Mouse (Mus musculus): ENCODE results near the gene Nle1.

Nle1 gene

DNA sequence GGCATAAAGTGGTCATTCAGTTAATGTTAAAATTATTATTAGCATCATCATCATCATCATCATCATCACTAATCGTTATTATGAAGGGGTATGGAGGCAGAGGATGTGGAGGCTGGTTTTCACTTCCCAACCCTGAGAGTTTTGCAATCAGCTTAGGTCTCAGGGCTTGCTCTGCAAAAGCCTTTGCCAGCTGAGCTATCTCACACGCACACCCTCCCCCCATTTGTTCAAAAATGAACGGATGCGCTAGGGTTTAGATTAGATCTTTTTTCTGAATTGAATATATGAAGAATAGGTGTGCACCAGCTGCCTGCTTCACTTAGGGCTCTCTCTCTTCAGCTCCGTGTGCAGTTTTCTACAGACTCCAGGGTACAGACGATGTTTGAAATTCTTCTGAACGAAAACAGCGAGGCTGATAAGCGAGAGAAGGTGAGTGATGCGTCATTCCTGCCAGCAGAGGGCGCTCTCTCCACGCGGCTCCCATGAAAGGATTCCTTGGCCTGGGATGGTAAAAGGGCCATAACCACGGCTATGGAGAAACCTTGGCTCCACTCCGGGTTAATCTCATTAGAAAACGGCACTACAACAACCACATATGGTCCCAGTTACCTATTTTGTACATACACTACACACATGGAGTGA, 6.6 kb upstream of the Nle1 start:
- WGBS: 7% methylated on average over 16 of the region's 16 CpGs

DNA sequence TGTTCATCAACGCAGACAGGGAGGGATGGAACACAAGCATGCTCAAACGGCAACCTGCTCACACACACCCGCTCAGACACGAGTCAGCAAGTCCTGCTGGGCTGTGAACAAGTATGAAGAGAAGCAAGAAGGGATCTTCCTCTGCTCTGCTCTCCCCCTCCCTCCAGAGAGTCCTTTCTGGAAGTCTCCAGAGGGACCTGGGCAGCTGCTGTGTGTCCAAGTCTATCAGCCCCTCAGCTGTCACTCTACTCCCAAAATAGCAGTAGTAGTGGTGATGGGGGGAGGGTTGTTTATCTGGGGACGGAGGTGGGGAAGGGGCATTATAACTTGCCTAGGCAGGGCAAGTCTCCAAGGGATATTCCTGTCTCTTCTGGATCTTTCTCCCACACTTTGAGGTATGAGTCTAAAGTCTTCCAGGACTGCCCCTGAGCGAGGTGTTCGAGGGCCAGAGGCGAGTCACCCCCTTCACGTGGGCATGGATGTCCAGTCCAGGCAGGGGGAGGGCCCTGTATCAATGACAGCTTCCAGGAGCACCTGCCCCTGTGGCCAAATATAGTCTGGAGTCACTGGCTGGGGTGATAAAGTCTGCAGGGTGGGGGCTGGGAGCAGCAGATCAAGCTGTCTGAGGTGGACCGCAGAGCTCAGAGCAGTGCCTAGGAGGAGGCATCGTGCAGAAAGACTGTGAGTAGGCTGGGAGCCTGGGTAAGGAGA, 2.6 kb upstream of the Nle1 start:
- WGBS: 82% methylated on average over 11 of the region's 11 CpGs

DNA sequence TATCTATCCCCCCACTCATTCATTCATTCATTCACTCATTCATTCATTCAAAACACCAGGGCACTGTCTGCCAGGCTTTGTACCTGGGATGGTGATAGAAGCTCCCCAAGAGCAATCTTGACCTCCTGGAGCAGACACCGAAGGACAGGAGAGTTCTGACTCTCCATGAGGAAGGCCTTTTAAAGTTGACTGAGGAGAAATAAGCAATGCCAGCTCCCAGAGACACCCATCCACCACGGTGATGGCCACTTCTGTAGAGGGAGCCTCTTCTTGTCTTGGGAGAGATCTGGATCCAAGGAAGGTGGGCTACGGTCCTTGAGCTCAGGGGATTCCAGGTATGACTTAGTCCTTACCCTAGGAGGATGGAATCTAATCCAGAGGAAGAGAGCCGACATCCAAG, 2.0 kb upstream of the Nle1 start, which contains the start of gene Unc45b:
Unc45b (plus strand) TSS at position 301 of the 400 bp plus-strand sequence.
- 86% methylated on average over 4 of the region's 4 CpGs for WGBS

DNA sequence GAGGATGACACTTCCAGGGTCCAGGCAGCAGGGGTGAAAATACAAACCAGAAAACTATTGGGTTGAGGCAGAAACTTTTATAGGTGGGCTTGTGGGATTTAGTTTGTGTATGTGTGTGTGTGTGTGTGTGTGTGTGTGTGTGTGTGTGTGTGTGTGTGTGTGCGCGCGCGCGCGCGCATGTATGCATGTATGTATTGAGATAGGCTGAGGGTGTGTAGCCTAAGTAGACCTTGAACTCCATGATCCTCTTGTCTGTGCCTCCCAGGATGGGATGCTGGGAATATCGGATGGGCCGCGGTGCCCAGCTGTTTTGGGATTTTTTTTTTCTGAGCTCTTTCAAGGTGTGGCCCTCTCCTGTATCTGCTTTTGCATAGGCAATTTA, 388 bp upstream of the Nle1 start:
- 61% methylated on average over 10 of the region's 10 CpGs for WGBS

DNA sequence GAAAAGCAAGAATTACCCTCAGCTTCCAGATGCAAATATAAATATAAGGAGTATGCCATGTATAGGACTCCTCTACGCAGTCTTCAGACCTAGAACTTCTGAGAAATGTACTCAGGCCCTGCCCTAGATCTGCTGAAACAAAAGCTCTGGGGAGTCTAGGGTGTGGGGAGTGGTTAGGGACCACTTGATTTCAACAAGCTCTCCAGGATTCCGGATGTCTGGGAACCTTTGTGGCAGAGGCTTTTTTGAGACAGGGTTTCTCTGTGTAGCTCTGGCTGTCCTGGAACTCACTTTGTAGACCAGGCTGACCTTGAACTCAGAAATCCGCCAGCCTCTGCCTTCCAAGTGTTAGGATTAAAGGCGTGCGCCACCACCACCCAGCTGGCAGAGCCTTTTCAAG, 2.4 kb downstream of the Nle1 start:
- WGBS: 92% methylated on average over 5 of the region's 5 CpGs

DNA sequence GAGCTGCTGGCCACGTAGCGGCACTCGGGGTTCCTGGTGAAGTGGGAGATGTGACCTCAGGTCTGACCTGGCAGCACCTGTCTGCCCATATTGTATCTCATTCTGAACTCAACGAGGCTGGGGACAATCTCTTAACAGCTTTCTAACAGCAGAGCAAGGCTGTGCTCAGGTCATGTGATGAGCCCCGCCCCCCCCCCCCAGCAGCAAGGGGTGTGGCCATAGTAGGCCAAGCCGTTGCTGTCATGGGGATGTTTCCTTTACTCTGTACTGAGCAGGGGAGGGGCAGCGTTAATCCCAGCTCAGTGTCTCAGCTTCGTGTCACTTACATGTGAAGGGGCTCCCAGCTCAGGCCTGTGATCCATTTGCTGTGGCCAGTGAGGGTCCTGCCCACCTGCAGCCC, 3.3 kb downstream of the Nle1 start:
- 63% methylated on average over 8 of the region's 8 CpGs for WGBS

DNA sequence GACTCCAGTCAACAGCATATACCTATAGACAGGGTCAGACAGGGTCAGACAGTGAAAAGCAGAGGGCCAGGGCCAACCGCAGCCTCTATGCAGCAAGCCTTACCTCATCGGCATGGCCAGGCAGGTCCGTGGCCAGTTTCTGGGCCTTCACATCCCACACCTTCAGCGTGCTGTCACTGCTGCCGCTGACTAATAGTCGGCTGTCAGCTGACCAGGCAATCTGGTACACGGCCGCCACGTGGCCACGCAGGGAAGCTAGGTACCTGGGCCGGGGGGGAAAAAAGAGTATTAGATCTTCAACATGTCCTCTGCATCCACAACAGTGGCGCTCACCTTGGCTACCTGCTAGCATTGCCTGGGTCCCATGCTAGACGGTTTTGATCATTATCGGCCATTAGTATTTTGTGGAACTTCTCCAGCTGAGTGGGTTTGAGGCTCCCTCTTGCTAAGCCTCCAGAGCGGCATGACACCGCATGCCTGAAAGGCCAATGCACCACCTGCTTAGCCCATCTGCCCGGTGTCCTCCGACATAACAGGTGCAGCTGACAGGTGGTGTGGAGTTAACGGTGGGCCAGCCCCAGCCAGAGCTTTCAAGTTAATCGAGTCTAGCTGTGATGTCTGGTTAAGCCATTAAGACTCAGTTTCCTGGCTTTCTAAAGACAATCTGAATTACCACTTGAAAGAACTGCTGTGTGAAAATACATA, 6.5 kb downstream of the Nle1 start:
- WGBS: 90% methylated on average over 20 of the region's 20 CpGs

DNA sequence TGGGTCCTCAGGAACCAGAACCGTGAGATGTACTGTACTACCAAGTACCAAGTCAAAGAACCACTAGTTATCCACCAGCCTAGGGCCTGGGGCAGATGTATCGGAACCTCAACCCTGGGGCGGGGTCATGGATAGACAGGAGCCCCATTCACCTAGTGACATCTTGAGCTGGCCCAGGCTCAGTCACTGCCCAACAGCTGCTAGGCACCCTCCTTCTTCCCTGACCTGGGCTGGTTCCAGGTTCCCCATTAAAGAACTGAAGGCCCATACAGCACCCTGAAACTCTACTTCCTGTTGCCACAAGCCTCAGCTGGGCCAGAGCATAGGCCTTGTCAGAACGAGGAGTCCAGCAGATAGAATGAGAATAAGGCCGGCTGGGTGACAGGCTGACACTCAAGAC, 8.5 kb downstream of the Nle1 start:
- WGBS: 92% methylated on average over 5 of the region's 5 CpGs

DNA sequence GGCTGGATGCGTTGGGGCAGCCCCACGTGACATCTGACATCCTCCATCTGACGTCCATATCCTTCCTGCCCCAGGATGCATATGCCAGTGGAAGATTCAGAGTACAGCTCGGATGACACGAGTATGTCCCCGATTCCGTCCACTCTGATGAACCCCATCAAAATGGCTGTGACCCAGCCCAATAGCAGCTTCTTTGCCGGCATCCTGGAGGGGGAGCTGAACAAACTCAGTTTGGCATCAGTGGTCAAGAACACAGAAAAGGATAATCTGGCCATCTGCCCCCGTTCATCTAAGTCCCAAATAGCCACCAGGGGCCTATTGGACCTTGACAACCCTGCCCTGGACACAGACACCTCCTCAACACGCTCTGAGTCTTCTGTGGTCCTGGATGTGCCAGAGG, 10.7 kb downstream of the Nle1 start:
- 88% methylated on average over 10 of the region's 10 CpGs for WGBS

DNA sequence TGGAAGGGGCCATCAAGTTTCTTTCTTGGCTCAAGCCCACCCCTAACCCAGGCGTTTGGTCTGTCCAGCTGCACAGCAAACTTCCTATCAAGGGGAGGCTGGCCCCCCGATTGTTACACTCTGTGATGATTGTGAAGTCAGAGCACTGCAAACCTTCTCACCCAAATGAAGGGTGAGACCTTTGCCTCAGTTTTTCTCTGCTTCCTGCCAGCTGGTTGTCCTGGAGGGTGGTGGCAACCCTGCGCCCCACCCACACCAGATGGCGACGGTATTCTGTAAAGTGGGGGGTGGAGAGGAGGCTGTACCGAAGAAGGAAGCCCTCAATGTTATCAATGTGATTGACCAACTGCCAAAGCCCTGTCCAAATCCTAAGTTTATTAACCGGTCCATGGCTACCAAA, 16.3 kb downstream of the Nle1 start, which contains the start of gene Fndc8:
Fndc8 (plus strand) TSS at position 189 of the 400 bp plus-strand sequence.
- WGBS: 58% methylated on average over 7 of the region's 7 CpGs

DNA sequence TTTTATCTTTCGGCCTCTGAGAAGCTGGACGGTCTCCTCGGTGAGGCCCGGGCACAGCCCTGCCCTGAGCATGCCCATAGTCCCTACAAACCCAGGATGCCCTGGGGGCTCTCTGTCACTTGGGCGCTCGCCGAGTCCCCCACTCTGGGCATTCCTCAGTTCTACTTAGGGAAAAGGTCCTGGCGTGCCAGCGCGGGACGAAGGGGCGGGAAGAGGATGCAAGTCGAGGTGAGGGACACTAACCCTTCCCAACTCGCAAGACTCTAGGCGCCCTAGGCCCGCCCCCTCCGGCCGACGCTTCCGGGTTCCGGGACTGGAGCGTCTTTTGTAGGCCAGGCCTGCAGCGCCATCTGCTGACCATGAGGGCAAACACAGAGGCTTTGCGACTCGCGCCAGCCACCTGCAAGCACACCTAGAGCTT, 17.9 kb downstream of the Nle1 start, which contains the start of gene Rad51d:
Rad51d (minus strand) TSS at position 273 of the 421 bp plus-strand sequence.
- WGBS: under 1% methylated on average over 26 of the region's 26 CpGs

DNA sequence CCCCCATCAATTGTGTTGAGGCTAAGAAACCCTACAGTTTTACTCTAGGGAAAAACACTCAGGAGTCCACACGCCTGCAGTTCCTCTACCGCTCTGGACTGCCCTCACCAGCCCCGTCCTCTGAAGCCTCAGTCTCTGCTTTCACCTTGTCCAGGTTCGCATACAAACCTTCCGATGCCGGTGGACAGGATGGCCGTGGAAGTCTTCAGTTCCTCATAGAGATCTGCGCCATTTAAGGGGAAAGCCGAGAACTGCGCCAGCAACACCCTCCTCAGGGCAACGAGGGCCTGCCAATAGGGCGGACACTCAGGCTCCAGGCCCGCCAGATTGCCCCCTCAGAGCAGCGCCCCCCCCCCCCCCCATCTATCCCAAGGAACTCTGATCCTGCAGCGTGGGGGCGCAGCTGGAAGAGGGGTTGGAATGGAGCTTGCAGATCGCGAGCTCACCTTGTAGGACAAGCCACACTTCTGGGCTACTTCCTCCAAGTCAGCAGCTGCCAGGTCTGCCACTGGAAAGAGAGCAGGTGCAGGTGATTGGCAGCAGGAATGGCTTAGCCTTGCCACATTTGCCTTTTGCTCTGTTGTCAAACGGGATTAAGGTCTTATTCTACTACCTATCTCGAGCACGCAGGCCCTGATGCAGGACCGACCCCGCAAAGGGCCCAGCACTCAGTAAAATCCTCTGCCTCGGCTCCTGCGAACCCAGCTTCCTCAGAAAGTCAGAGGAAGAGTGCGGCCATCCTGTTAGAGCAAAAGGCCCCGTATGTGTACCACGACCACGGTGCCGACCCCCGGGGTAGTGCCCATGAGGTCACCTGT, 18.5 kb downstream of the Nle1 start:
- 5% methylated on average over 30 of the region's 31 CpGs for WGBS

DNA sequence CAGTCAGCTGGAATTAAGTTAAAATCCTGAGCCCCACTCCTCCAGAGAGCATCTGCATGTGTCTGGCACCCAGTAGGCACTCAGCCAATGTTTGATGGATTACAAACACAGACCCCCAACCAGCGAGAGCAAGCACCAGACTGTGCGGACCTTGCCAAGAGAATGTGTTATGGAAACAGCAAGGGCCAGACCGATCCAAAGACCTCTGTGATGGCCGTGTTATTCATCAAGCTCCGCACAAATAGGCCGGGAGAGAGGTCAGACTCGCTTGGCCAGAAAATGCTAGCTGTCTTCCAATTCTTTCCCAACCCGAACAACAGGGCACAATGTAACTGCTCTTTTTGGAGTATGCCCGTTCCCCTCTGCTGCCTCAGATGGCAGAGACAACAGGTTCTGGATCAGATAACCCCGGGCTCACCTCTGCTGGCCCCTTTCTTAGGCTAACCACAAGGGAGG, 19.7 kb downstream of the Nle1 start:
- 52% methylated on average over 10 of the region's 10 CpGs for WGBS

DNA sequence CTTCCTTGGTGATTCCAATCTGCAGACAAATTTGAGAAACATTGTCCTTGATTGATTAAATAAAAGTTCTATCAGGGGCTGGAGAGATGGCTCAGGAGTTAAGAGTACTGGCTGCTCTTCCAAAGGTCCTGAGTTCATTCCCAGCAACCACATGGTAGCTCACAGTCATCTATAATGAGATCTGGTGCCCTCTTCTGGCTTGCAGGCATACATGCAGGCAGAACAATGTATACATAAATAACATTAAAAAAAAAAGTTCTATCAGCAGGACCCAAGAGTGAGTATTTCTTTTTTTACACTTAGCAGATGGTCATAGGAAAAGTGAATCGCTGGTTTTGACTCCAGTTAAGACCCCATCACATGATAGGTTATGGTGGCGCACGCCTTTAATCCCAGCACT, 21.7 kb downstream of the Nle1 start:
- 89% methylated on average over 3 of the region's 3 CpGs for whole genome bisulfite sequencing

DNA sequence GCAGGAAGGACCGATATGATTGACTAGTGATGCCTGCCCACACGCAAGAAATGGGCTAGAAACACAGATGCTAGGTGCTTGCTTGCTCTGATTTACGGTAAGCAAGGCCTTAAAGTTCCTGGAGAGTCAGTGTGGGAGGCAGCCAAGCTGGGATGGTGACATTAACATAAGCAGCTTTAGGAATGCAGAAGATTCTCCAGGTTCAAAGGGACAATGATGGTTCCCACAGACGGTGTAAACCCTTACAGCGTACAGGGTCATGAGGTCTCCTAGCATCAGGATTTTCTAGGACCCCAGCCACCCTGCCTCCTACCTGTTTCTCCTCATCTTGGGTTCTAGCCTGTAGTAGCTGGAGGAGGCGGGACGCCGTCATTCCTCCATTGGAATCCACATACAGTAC, 25.0 kb downstream of the Nle1 start:
- 76% methylated on average over 8 of the region's 8 CpGs for WGBS

DNA sequence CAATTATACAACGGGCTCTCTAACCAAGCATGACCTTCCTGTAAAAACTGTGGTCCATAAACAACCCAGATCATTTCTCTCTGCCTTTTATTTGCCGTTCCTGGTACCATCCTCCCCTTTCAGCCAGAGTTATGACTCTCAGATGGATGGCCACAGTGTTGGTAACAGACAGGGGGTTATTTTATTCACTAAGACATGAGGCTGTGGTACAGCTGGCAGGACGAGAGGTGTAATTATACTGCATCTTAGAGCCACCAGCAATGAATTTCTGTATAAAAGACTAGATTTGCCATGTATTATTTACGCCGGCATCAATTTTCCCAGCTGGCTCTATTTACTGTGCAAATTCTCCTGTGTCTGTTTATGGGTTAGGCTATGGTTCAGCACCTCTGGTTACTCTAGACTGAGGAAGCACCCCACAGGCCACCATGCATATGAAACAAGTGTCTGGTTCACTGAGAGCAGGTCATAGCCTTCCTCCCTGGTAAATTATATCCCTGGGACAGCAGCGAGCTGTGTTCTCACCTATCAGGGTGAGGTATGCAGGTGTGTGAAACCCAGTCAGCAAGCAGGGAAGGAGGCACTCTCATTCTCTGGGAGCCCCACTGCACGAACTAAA, 30.4 kb downstream of the Nle1 start:
- WGBS: 86% methylated on average over 7 of the region's 7 CpGs

DNA sequence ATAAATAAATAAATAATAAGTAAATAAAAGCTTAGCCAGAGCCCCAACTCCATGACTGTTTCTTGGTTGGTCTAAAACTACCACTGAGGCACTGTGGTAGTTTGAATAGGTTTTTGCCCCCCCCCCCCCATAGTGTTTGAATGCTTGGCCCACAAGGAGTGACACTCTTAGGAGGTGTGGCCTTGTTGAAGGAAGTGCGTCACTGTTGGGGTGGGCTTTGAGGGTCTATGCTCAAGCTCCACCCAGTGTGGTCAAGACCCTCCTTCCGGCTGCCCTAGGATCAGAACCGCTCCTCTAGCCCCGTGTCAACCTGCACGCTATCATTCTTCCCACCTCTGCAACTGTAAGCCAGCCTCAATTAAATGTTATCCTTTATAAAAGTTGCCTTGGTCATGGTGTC, 32.6 kb downstream of the Nle1 start:
- 95% methylated on average over 5 of the region's 5 CpGs for WGBS

DNA sequence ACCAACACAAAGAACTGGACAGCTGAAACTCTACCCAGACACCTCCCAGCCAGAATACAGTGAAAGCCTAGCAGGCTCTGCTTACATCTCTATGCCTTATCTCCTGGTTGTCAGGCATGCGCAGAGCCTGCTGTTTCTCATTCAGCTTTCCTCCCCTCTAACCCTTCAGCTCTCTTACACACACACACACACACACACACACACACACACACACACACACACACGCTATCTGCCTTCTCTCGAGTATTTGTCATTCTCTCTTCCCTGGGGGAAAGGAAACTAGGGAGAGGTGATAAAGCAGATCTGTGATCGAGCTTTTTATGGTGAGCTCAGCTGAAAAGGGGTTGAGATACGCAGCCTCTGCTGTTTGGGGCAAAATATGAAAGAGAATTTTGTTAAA, 33.3 kb downstream of the Nle1 start:
- 63% methylated on average over 5 of the region's 5 CpGs for WGBS

DNA sequence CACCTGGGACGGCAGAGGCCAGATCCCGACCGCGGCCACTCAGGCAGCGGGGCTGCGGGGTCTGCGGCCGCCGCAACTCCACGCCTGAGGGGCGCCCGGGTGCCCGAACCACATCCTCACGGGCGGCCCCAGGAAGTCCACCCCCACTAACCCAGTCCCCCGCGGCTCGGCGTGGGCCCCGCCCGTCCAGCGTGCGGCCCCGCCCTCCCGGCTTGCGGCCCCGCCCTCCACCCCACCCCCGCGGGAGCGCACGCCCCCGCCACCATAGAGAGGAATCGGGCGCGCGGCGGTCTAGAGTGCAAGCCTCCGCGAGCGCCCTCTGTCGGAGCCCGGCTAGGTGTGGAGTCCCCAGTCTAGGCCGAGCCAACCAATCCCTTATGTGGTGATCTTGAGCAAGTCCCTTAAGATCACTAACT, 37.2 kb downstream of the Nle1 start, which contains the start of gene Rffl:
Rffl (minus strand) TSS at position 180 of the 416 bp plus-strand sequence.
- WGBS: under 1% methylated on average over 43 of the region's 43 CpGs

DNA sequence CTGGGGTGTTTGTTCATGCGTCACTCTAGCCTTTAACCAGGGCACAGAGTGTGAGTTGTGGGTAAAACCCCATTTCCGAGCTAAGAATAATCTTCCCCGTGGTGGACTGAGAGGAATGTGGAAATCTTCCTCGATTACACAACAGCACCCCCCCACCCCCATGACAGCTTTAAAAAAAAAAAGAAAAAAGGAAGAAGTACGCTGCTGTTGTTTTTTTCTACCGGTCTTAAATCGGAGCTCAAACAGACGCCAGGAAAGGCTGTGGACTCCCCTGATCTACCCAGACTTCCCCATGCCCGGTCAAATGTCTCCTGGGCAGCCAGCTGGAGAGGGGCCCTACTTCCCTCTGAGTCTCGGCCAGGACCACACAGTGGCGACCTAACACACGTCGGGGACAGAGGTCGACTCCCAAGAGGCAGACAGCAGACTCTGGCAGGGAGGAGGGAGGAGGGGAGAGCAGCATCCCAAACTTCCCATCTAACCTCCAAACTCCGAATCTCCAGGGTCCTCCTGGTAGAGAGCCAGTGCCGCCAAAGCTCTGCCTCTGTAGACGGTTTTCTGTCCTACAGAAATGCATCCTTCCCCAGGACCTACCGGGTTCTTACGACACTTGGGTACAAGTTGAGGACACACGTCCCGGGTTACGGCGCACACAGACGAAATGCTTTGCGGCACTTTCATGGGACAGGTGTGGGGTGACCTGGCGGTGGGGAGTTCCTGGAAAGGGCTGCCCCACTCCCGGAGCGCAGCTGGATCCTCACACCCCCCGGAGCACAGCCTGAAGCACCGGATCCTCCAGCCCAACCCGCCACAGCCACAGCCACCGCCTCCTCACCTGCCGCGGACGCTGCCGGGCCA, 37.8 kb downstream of the Nle1 start:
- WGBS: 3% methylated on average over 36 of the region's 36 CpGs
